Mouse (Mus musculus) stomach, postnatal 0 days (tissue): ENCODE data around the gene Lipc. TPM values are rescaled to one million over a fixed set of nuclear protein-coding genes. Genes with fewer than 3 reads are reported as not detected.

Experiments used
- ATAC-seq: fragments of 200-750 bp; cut with Nextera tagmentation; 2 replicates; pipeline ENCODE4 v1.8.0; 2017; ENCODE audit not compliant: low FRiP score, low TSS enrichment
- DNase-seq: peaks from one replicate; pipeline ENCODE4 v3.0.0-alpha.2; 2016; ENCODE audit warnings: low spot score
- H3K27ac ChIP-seq: fragments of 300-500 bp; sonication (generic); replicated peaks from 2 replicates; pipeline ENCODE4 v1.5.1; 2014; ENCODE audit warnings: mild to moderate bottlenecking, control low read depth
- H3K27me3 ChIP-seq: fragments of 300-500 bp; sonication (generic); 2 replicates; pipeline ENCODE4 v1.6.1; 2014; ENCODE audit warnings: low read length; ENCODE audit not compliant: control insufficient read depth, insufficient read depth
- H3K36me3 ChIP-seq: fragments of 300-500 bp; sonication (generic); 2 replicates; pipeline ENCODE4 v1.6.1; 2014; ENCODE audit warnings: low read length, mixed read lengths; ENCODE audit not compliant: control insufficient read depth, insufficient read depth
- H3K4me1 ChIP-seq: fragments of 300-500 bp; sonication (generic); replicated peaks from 2 replicates; pipeline ENCODE4 v1.6.1; 2014; ENCODE audit warnings: antibody characterized with exemption; ENCODE audit not compliant: control insufficient read depth, insufficient read depth
- H3K4me2 ChIP-seq: fragments of 300-500 bp; sonication (generic); replicated peaks from 2 replicates; pipeline ENCODE4 v1.6.1; 2014; ENCODE audit warnings: low read depth, mild to moderate bottlenecking, control low read depth, moderate library complexity
- H3K4me3 ChIP-seq: fragments of 300-500 bp; sonication (generic); 2 replicates; pipeline ENCODE4 v1.5.1; 2014; ENCODE audit warnings: low read depth, low read length, control low read depth
- H3K9ac ChIP-seq: fragments of 300-500 bp; sonication (generic); 2 replicates; pipeline ENCODE4 v1.6.1; 2014; ENCODE audit warnings: mild to moderate bottlenecking, low read length, control low read depth, mixed read lengths
- H3K9me3 ChIP-seq: fragments of 300-500 bp; sonication (generic); 2 replicates; pipeline ENCODE4 v1.6.1; 2016; ENCODE audit warnings: low read length; ENCODE audit not compliant: control insufficient read depth
- CTCF ChIP-seq: IDR thresholded peaks from 2 replicates; pipeline ENCODE4 v1.5.1; 2016; ENCODE audit warnings: antibody characterized with exemption, low read depth, mild to moderate bottlenecking, moderate library complexity
- EP300 ChIP-seq: optimal IDR thresholded peaks from 2 replicates; pipeline ENCODE3; 2016; ENCODE audit warnings: antibody characterized with exemption
- WGBS: fragments of 180-500 bp; shearing (Covaris S2); extraction: QIAGEN DNeasy Blood & Tissue Kit; methylation state at CpG from one replicate; pipeline ENCODE4 v1.1.7; 2014; 5-methylcytosine and 5-hydroxymethylcytosine counted together
- polyA plus RNA-seq: library from polyadenylated mRNA; unstranded; fragments of >200 nt; fragmentation: Nextera tagmentation; extraction: Ambion mirVana; gene quantifications from 2 replicates; pipeline ENCODE4 v1.2.1, GENCODE M21; 2015

Lipc gene
- polyA plus RNA-seq, 1 experiment from 2014 or later = 1.2 TPM

DNA sequence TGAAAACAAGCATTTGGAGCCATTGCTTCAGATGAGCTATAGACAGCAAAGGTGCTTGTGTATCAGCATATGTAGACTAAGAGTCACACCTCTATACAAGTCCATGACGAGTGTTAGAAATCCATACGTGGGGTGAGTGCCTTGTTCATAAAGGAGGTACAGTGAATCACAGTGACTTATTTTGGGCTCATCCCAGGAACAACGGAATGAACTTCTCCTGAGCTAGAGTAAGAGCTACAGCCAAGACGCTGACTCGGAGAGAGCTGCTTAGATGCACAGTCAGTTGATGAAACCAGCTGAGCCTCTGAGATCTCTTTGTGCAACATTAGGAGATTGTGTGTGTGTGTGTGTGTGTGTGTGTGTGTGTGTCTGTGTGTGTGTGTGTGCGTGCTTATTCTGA lies 13.9 kb downstream of the Lipc start:
- 82% methylated on average over 6 of the region's 6 CpGs for WGBS
- no peak overlapping the region for H3K9ac ChIP-seq
- no peak overlapping the region for H3K4me2 ChIP-seq
- H3K4me1 ChIP-seq = no peaks in the 10 kb centered on the region
- H3K9me3 ChIP-seq = no peaks in the 10 kb centered on the region
- no peaks in the 10 kb centered on the region for H3K27me3 ChIP-seq
- TF ChIP-seq CTCF (no peak), EP300 (no peak)
- DNase-seq (no peak), ATAC-seq (no peak)
- H3K27ac ChIP-seq = no peak overlapping the region
- H3K36me3 ChIP-seq = no peaks in the 10 kb centered on the region
- H3K4me3 ChIP-seq = no peak overlapping the region

DNA sequence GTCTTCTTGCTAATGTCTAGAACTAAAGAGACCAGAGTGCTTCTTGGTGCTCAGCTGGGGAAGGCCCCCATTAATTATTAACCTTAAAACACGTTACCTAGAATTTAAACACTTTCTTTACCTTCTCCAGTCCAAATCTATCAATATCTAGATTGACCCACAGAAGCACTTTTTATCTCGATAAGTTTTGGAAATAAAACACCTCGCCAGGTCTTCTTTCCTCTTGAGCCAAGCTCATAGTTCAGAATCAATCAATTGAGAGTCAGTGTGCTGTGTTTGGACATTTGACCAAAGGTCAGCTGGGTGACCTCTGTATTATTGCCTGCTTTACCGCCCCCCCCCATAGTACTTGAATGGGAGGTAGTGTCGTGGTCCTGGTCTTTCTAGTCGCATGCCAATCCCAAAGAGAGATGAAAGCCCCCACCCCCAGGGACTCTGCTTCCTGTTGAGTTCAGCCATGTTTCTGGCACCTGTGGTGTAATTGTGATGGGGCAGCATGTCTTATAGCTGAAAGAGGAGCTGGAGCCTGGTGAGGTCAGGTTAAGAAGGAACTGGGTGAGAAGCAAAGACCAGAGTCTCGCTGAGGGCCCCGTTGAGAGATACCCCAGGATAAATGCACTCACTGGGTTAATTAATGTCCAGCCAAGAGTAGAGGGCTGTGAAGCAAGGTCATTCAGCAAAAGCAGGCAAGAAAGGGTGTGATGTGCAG lies 17.3 kb downstream of the Lipc start:
- H3K4me1 ChIP-seq = no peaks in the 10 kb centered on the region
- no peaks in the 10 kb centered on the region for H3K36me3 ChIP-seq
- no peak overlapping the region for H3K27ac ChIP-seq
- DNase-seq (no peak), ATAC-seq (no peak)
- 60% methylated on average over 8 of the region's 8 CpGs for WGBS
- TF ChIP-seq CTCF (no peak), EP300 (no peak)
- no peaks in the 10 kb centered on the region for H3K27me3 ChIP-seq
- H3K4me3 ChIP-seq = no peak overlapping the region
- no peak overlapping the region for H3K4me2 ChIP-seq
- H3K9me3 ChIP-seq = no peaks in the 10 kb centered on the region
- no peak overlapping the region for H3K9ac ChIP-seq

DNA sequence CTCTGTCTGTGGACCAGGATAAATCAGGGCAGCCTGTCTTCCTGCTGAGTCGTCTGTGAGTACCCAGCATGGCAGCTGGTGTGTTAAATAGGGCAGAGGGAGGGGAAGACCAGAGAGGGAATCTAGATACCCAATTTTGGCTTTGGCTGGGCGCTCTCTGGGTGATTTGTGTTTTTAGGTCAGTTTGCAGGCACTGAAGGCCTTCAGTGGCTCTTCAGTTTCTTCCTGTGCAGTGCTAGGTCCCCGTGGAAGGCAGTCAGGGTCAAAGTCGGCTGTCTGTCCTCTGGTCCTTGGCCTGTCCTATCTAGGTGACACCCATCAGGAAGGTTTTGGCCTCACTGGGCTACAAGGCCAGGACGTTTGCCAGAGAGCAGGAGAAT lies 21.4 kb downstream of the Lipc start:
- Histone ChIP-seq H3K27ac (no peak overlapping the region), H3K36me3 (no peaks in the 10 kb centered on the region), H3K4me2 (no peak overlapping the region), H3K9ac (no peak overlapping the region), H3K4me3 (no peak overlapping the region), H3K4me1 (no peaks in the 10 kb centered on the region), H3K27me3 (no peaks in the 10 kb centered on the region), H3K9me3 (no peaks in the 10 kb centered on the region)
- ATAC-seq (no peak), DNase-seq (no peak)
- TF ChIP-seq EP300 (no peak), CTCF (no peak)
- 72% methylated on average over 5 of the region's 5 CpGs for WGBS

- TF ChIP-seq CTCF (peak; percentile 81), EP300 (no peak)
- ATAC-seq = no peak
- 57% methylated on average over 15 of the region's 15 CpGs for WGBS
- Histone ChIP-seq H3K4me3 (no peak overlapping the region), H3K27me3 (no peaks in the 10 kb centered on the region), H3K36me3 (no peaks in the 10 kb centered on the region), H3K4me2 (no peak overlapping the region), H3K4me1 (no peaks in the 10 kb centered on the region), H3K27ac (no peak overlapping the region), H3K9ac (no peak overlapping the region), H3K9me3 (no peaks in the 10 kb centered on the region)
- DNase-seq = peak; percentile 58
These were observed 22.0 kb downstream of the Lipc start for GRCm38 (mm10) chr9:70929840-70930640.

DNA sequence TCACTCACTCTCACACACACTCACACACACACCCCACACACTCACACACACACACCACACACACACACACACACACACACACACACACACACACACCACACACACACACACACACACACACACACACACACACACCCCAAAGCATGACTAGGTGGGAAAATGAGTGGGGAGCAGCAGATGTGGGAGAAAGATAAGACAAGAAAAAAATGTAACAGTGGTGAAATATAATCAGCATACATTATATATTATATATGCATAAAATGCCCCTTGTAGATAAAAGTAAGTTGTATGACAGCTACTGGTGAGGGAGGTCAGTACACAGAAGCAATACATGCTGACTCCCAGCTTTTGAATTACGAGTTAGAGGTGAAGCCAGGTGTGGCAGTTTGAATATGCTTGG lies 23.6 kb downstream of the Lipc start:
- TF ChIP-seq EP300 = no peak
- no peak for TF ChIP-seq CTCF
- no peaks in the 10 kb centered on the region for H3K9me3 ChIP-seq
- no peak overlapping the region for H3K9ac ChIP-seq
- DNase-seq (no peak), ATAC-seq (no peak)
- no peak overlapping the region for H3K4me3 ChIP-seq
- H3K27ac ChIP-seq = no peak overlapping the region
- H3K4me1 ChIP-seq = no peaks in the 10 kb centered on the region
- no peak overlapping the region for H3K4me2 ChIP-seq
- no peaks in the 10 kb centered on the region for H3K27me3 ChIP-seq
- WGBS = 95% methylated on average over 1 of the region's 1 CpGs
- no peaks in the 10 kb centered on the region for H3K36me3 ChIP-seq

- H3K27ac ChIP-seq = no peak overlapping the region
These were observed 24.3 kb downstream of the Lipc start for GRCm38 (mm10) chr9:70927701-70928100.

More at GRCm38 (mm10) chr9:70927701-70928100, 24.3 kb downstream of the Lipc start:
- Histone ChIP-seq H3K9ac (no peak overlapping the region), H3K4me1 (no peaks in the 10 kb centered on the region), H3K36me3 (no peaks in the 10 kb centered on the region), H3K4me3 (no peak overlapping the region), H3K4me2 (no peak overlapping the region), H3K27me3 (no peaks in the 10 kb centered on the region), H3K9me3 (no peaks in the 10 kb centered on the region)
- ATAC-seq (no peak), DNase-seq (no peak)
- TF ChIP-seq EP300 (no peak), CTCF (no peak)
